Mouse (Mus musculus): ENCODE measurements around the gene Fmc1.
"Not testable (repeated sequence)": the region's sequence is repeated elsewhere in the genome, so short reads cannot be mapped to it uniquely, and the experiment has no call there.

Gene Fmc1

DNA sequence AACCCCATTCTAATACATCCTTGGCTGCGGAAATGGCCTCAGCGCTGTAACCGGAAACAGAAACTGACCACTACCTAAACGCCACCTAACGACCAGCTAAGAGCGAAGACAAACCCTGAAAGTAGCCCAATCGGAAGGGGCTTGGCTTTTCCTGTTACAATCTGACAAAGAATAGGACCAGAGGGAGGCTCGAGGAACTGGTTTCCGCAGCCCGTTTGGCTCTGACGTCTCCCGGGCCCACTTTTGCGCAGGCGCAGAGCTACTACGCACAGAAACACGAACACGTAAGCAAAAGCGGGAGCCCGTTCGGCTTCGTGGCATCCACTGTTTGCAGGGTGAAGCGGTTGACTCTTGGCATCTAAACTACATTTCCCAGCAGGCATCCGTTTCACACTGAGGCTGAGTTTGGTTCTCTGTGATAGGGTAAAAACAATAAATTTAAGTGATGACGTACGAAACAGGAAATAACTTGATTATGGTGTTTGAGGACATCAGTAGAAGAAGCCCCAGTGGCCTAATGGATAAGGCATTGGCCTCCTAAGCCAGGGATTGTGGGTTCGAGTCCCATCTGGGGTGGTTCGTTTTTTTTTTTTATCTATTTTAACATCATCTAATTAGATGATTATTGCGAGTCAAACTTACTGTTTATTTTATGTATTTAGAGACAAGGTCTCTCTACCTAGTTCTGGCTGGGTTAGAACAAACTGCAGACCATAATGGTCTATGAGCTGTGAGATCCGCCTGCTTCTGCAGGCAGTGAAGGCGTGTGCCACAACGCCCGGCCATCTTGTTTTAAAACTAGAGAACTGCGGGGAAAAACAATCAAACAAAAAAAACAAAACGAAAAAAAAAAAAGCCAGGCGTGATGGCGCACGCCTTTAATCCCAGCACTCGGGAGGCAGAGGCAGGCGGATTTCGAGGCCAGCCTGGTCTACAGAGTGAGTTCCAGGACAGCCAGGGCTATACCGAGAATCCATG lies at the start of gene Fmc1:
Fmc1 (plus strand) TSS at position 75 of the 978 bp plus-strand sequence.
- peak; percentile 96 to 99 for DNase-seq

DNA sequence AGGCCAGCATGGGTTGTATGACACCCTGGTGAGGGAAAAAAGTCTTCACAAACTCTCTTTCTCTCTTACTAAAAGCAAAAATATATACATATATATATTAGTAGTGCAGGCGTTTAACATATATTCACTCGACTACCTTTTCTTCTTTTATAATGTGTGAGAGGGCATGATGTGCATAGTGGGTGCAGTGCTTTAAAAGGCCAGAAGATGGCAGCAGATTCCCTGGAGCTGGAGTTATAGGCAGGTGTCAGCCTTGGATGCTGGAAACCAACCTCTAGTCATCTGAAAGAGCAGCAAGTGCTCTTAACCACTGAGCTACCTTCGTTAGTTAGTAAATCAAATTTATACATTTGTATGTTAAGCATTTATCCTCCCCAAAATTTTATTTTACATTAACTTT lies 40.8 kb upstream of the Fmc1 start:
- DNase-seq: peak; percentile 44 to 73

DNA sequence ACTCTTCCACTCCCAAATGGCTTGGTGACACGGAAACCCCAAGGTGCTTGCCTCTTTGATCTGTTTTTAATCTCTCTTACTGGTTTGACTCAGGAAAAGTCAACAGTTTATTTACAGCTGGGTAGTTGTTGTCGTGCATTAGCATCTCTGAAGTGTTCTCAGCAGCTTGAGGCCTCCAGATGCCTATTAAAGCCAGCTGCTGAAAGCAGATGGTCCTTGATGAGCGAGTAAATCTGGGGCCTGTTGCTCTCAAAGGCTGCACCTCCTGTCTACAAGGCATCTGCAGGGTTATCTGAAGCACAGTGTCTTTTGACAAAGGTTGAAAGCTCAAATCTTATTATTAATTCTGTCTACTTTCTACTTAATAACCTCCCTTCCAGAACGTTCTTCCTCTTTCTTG lies 37.7 kb upstream of the Fmc1 start:
- DNase-seq: no peak

DNA sequence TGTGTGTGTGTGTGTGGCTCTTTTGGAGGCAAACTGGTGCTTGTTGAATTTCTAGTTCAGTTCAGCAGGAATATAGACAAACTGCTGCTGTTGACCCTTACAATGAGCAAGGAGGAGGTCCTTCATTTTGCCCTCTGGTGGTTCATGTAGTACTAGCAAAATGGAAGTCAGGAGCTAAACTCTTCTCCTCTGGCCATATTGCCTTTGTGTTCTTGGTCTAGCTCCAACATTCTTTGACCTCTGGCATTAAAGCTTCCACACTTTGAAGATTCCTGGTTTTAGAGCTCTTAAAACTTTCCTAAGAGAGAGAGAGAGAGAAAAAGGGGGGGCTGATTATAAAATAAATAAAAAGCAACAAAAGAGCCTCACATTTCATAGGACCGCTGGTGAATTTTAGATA lies 21.2 kb upstream of the Fmc1 start:
- no peak for DNase-seq

DNA sequence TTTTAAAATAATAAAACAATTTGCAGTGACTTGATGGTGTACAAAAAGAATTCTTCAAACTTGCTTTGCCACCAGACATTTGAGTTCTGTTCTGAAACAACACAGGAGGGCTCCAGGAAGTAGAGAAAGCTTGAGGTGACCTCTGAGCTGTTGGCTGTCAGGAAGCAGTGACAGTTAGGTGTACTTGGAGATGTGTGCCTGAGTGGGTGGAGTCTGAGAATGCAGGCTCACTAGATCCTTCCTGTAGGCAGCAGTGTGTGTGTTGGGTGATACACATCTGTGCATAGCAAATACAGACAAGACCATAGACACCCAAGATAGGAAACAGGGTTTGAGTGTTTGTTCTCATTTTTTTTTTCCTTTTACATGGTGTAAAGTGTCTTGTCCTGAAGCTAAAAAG lies 20.5 kb upstream of the Fmc1 start:
- no peak for DNase-seq

DNA sequence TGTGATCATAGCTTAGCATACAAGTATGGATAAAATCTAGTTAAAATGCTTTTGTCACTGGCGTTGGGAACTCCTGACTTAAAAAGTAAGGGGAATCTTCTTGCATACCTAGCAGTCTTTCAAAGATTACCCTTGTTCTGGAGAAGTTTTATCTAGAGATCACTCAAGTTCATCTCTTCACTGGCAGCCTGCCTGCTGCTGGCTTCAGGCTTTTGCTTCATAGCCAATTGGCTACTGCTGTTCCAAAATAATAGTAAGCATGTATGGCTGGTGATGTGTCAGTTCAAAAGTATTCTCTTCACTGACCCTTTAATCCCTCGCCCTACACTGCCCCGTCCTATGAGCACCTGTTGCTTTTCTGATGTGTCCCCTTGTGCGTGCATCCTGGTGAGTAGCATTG lies 18.1 kb upstream of the Fmc1 start:
- DNase-seq: no peak

DNA sequence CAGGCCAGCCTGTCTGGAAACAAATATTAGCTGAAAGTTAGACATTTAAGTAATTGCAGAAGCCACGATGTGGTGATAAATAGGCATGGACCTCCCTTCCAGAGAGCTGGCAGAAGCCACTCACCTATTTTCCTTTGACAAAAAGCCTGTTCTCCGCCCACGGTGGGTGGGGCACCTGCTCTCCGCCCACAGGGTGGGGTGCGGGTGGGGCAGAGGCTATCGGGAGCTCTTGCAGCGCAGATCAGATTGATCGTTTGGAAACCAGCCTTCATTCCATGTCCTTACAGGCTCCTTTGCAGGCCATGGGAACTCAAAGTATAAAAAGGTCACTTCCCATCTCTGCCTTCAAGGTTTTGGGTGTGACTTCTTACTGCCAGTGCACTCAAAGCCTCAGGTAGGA lies 9.5 kb upstream of the Fmc1 start:
- no peak for DNase-seq

DNA sequence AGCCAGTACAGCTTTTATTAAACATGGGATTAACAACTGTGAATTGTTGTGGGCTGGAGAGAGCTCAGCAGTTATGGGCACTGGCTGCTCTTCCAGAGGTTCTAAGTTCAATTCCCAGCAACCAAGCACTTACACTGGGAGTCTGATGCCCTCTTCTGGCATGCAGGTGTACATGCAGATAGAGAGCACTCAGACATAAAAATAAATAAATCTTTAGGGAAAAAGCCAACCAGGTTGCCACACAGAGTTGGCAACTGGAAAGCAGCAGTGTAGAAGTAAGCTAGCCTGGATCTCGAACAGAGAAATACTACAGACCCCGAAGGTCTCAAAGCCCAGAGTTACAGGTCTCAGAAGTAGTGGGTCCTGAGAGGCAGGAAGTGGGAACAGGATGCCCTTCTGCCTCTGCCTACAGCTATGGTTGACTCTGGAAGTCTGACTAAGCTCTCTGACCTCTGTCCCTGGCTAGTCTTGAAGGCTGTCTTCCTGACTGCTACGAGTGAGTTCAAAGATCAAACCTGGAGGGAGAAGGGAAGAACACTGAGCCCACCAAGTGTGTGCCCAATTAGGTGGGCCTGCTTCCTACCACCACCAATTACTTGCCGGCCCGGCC lies 2.0 kb upstream of the Fmc1 start:
- DNase-seq: peak; percentile 31 to 40

DNA sequence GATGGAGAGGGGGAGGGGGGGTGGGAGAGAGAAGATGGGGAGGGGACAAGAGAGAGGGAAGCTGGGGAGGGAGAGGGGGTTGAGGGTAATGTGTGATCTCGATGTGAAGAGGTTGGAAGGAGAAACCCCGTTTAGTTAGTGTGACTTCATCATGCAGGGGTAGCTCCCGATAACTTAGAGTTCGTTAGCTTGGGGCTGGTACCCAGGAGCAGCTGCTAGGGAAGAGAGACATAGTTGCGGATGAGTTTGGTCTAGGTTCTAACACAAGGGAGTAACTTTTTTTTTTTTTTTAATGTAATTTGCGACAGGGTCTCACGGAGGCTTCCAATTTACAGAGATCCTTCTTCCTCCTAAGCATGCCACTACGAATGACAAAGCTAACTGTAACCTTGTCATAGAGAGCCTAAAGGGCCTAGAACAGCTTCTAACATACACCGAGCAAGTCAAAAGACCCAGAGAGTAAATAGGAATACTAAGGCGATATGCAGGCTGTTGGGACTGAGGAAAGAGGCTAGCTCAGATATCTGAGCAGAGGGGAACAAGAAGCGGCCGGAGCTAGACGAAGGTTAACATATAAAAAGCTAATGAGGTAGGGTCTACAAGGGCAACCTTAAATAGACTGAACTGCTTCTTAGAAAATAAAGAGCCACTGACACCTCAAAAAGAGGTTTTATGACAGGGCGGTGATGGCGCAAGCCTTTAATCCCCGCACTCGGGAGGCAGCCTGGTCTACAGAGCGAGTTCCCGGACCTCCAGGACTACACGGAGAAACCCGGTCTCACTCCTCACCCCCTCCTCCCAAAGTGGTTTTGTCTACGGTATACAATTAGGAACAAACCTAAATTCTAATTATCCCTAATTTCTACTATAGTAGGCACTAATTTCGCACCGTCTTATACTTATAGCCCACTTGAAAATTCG lies 542 bp upstream of the Fmc1 start:
- peak in 1 of 2 experiments; percentile 68 for DNase-seq

DNA sequence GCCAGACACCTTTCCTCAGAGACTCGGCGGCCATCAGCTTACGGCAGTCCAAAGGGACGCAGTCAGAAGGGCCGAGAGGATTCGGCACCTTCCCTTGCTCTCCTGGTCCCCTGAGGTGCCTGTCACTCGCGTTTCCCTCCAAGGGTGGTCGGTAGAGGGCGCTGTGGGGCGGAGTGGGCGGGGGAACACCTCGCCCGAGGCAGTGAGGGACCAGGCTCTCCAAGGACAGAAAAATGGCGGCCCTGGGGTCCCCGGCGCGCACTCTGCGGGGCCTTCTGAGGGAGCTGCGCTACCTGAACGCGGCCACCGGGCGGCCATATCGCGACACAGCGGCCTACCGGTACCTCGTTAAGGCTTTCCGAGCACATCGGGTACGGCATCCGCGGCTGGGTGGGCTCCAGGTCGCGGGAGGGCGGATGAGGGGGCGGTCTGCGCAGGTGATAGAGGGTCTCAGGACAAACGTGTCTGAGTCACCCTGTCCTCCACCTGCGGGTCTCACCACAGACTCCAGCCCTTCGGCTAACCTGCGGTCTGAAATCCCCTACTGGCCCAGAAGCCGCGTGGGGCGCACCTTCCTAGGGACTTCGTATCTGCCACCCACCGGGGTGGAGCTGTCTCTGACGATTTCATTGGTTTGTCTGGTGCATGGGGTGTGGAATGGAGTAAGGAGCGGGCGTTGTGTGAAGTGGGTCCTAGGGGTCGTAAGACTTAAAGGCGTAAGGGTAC lies 1.5 kb downstream of the Fmc1 start:
- DNase-seq: peak; percentile 96 to 97

DNA sequence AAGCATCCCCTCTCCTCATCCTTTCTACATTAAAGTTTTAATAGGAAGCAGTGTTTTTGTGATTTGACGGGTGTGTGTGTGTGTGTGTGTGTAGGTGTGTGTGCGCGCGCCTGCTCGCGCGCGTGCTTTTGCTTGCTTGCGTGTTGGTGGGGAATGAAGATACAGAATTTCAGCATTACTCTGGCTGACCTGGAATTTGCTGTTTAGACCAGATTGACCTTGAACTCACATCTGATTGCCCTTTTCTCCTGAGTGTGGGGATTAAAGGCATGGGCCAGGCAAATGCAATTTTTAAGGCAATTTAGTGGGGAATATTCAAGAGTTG lies 2.0 kb downstream of the Fmc1 start:
- DNase-seq: no peak

DNA sequence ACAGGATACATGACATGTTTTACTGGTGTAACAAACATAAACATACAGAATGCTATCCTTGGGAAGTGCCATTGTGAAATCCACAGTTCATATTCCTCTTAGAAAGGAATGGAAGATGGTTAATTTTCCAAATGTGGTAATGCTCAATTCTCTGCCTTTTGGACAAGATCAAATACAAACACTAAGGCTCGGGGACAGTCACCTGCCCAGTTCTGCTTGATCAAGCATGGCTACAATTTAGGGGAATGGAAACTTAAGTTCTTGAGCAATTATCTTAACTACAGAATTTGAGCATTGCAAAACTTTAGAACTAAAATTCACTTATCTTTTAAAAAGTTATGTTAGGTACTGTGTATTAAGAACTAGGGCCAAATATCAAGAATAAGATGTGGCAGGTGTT lies 2.5 kb downstream of the Fmc1 start:
- DNase-seq: no peak

DNA sequence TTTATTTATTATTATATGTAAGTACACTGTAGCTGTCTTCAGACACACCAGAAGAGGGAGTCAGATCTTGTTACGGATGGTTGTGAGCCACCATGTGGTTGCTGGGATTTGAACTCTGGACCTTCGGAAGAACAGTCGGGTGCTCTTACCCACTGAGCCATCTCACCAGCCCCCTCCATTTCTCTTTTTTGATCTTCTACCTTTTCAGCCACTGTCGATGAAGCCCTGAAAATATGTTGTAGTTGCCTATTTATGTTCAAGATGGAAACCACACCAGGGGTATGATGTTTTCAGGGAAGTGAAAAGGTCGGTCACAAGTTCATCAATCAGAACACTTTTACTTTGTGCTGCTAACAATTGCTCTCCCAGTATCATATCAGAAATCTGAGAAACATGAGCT lies 10.8 kb downstream of the Fmc1 start:
- DNase-seq: not testable (repeated sequence)

DNA sequence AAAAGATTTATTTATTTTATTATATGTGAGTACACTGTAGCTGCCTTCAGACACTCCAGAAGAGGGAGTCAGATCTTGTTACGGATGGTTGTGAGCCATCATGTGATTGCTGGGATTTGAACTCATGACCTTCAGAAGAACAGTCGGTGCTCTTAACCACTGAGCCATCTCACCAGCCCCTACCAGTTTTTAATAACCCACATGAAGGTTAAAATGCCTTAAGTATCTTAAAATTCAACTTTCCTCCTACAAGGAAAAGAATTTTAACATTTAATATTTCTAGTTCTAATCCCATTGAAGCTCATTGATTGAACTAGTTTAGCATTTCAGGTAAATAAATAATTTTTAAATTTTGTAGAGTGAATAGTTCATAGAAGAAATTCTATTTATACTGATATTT lies 13.7 kb downstream of the Fmc1 start:
- DNase-seq: not testable (repeated sequence)

DNA sequence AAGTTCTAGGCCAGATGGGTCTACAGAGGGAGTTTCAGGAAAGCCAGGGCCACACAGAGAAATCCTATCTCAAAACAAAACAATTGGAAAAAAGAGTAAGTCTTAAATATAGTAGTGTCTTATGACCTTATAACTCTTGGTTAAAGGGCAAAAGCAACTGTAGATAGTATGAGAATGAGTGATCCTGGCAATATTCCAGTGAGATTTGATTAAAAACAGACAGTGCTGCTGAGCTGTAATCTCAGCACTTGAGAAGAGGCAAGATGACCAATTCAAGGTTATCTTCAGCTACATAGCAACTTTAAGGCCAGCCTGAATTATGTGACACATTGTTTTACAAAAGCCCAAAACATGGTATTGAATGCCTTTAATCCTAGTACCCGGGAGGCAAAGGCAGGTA lies 14.4 kb downstream of the Fmc1 start:
- DNase-seq: no peak

DNA sequence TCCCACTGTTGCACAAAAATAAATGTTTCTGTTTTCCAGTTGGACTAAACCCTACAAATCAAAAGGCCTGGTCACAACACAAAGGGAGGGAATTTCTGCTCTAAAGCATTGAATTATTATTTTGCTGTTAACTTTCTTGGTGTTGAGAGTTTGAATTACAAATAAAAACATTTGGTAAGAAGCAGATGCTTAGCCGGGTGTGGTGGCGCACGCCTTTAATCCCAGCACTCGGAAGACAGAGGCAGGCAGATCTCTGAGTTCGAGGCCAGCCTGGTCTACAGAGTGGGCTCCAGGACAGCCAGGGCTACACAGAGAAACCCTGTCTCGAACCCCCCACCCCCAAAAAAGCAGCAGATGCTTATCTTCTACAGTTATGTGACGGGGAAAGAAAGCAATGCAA lies 15.3 kb downstream of the Fmc1 start:
- not testable (repeated sequence) for DNase-seq

DNA sequence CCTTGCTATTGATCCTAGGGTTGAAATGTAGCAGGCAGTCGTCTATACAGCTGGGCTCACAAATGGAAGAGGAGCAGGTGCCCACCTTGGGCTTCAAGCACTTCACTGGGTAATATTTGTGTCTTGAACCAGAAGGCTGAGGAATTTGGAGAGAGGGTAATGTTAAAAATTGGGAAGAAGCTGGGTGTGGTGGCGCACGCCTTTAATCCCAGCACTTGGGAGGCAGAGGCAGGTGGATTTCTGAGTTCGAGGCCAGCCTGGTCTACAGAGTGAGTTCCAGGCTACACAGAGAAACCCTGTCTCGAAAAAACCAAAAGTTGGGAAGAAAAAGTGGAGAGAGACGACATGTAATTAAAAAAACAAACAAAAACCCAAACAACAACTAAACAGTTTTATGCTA lies 16.5 kb downstream of the Fmc1 start:
- not testable (repeated sequence) for DNase-seq

DNA sequence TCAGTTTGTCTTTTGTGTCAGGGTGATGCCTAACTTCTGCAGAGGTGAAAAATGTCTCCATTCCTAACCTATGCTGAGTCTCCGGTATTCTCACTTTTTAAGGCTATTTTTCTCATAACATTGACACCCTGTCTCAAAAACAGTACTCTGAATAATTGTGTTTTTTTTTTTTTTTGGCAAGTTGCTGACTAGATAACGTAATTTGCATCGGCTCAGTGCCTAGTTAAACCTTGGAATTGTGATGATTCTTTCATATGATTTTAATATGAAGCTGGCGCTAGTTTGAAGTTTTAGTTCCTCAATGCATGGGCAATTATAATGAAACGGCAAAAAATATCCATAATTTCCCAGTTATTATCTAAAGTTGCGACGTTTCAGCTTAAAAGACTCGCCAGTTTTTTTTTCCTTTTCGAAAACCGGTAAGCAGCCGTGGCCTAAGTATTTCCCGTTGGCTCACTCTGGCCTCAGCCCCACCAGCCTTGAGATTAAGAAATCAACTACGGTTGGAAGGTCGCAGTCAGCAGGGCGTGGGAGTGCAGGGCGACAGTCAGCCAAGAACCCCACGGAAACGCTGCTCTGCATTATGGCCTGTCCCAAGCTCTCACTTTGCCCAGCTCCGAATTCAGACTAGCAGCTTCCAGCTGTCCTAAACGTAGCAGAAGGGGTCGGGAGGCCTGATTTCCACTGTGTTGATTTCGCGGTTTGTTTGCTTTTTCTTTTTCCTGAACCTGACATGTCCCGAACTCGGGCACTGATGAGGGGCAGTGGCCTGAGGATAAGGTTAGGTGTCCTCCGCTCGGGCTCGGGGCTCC lies 17.2 kb downstream of the Fmc1 start:
- DNase-seq: peak; percentile 72 to 86

DNA sequence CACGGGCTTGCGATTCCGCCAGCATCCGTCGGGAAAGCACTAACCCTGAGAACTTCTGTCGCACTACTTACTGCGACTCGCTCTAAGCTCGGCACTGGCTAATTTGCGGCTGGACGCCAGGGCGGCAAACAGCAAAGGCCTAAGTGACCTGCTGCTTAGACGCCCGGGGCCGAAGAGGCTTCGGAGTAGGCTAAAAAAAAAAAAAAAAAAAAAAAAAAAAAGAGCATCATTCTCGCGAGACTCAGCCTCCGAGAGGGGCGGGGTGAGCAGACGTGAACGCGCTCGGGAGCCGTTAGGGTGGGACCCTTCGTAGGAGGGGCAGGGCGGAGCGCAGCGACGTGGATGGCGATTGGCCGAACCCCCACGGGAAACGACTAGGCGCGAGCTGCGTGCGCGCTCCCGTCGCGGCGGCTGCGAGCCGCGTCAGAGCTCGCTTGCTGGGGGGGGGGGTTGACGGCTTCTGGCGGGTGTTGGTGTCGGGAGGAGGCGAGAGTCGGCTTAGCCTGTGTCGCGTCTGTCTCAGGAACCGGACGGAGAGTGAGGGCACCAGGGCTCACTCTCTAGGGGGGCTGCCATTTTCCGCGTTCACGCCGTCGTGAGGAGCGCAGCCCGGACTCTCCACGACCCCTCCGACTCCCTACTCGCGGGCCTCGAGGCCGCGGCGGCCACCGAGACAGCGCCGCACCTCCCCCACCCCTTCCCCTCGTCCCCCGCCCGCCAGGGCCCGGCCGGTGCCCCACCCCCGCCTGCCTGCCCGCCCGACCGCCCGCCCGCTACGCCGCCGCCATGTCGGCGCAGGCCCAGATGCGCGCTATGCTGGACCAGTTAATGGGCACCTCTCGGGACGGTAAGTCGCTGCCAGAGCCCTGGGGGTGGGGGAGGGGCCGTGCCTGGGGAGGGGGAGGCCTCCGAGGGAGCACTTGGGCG lies 18.0 kb downstream of the Fmc1 start, which contains the start of gene Luc7l2:
Luc7l2 (plus strand) TSS at position 273 of the 927 bp plus-strand sequence.
- peak; percentile 97 to 99 for DNase-seq

DNA sequence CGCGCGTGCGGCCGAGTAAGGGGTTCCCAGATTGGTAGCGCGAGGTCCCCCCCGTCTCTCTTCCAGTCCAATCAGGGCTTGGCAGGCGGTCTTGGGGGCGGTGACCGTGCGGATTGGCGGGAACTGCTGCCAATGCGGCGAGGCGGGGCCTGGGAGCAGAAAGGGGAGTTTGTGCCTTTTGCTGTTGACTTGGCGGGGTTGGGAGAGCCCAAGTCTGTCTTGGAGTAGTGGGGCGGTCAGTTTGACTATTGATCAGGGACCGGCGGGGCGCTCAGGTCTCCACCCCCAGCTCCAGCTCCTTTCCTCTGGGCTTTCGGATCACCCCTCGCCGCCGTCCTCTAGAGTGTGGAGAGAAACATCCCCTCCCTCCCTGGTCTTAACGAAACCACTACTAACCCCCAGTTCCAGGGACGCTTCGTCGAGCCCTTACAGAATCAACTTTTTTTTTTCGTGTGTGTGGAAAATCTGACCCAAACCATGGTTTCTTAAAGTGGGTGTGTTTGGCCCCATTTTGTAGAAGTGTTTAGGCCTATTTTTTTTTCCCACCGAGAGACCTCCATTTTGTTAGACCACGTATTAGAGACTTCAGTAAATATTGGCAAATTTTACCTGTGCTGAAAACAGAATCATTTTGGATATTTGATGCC lies 18.8 kb downstream of the Fmc1 start:
- DNase-seq: peak; percentile 98 to 99
